Mouse (Mus musculus): ENCODE results near the gene Vps26a. TPM values are rescaled to one million over a fixed set of nuclear protein-coding genes. Genes with fewer than 3 reads are reported as not detected.
A peak's percentile ranks its signal among the peaks of the same experiment; 100 is the strongest.

Gene Vps26a
- polyA plus RNA-seq (2014; fragmentation: Nextera tagmentation; extraction: Ambion mirVana) = 100 and 105 TPM in 2 replicates

GRCm38 (mm10) chr10:62486618-62487415 is at the start of gene Vps26a:
Vps26a (minus strand) TSS chr10:62486805.
- DNase-seq (ENCODE audit: low spot score) (peak; percentile 99), ATAC-seq (ENCODE audit: insufficient read depth, low FRiP score, low TSS enrichment) (peak; percentile 90)
- Histone ChIP-seq H3K9ac (ENCODE audit: low read length) (peak within 1 kb of the TSS; percentile 64), H3K4me3 (ENCODE audit: low read depth, low read length) (peak within 1 kb of the TSS; percentile 46), H3K9me3 (ENCODE audit: control insufficient read depth, low read length) (no peaks in the 10 kb centered on the region), H3K36me3 (ENCODE audit: control insufficient read depth, insufficient read depth, low read length) (no peaks in the 10 kb centered on the region), H3K27ac (ENCODE audit: low read depth, low read length) (peak within 1 kb of the TSS; percentile 63; the same call in 1 of the 2 replicates), H3K27me3 (ENCODE audit: control insufficient read depth, insufficient read depth, low read length) (no peaks in the 10 kb centered on the region), H3K4me1 (ENCODE audit: control insufficient read depth, insufficient read depth, low read length) (no peaks in the 10 kb centered on the region; the same call in 1 of the 2 replicates), H3K4me2 (ENCODE audit: low read depth) (peak within 1 kb of the TSS; percentile 69)
- WGBS = under 1% methylated on average over 59 of the region's 59 CpGs

- Histone ChIP-seq H3K27me3 (ENCODE audit: control insufficient read depth, insufficient read depth, low read length) (no peaks in the 10 kb centered on the region), H3K9ac (ENCODE audit: low read length) (no peak overlapping the region), H3K36me3 (ENCODE audit: control insufficient read depth, insufficient read depth, low read length) (no peaks in the 10 kb centered on the region), H3K4me2 (ENCODE audit: low read depth) (no peak overlapping the region), H3K4me3 (ENCODE audit: low read depth, low read length) (no peak overlapping the region), H3K27ac (ENCODE audit: low read depth, low read length) (no peak overlapping the region), H3K9me3 (ENCODE audit: control insufficient read depth, low read length) (no peaks in the 10 kb centered on the region), H3K4me1 (ENCODE audit: control insufficient read depth, insufficient read depth, low read length) (no peaks in the 10 kb centered on the region)
- 80% methylated on average over 7 of the region's 7 CpGs for WGBS
- ATAC-seq (ENCODE audit: insufficient read depth, low FRiP score, low TSS enrichment) (no peak), DNase-seq (ENCODE audit: low spot score) (no peak)
Measured at GRCm38 (mm10) chr10:62534509-62534908, 47.9 kb upstream of the Vps26a start.

GRCm38 (mm10) chr10:62532832-62533231 is 46.2 kb upstream of the Vps26a start:
- Histone ChIP-seq H3K4me2 (ENCODE audit: low read depth) (no peak overlapping the region), H3K4me3 (ENCODE audit: low read depth, low read length) (no peak overlapping the region), H3K9ac (ENCODE audit: low read length) (no peak overlapping the region), H3K9me3 (ENCODE audit: control insufficient read depth, low read length) (no peaks in the 10 kb centered on the region), H3K4me1 (ENCODE audit: control insufficient read depth, insufficient read depth, low read length) (no peaks in the 10 kb centered on the region), H3K27me3 (ENCODE audit: control insufficient read depth, insufficient read depth, low read length) (no peaks in the 10 kb centered on the region), H3K27ac (ENCODE audit: low read depth, low read length) (no peak overlapping the region), H3K36me3 (ENCODE audit: control insufficient read depth, insufficient read depth, low read length) (no peaks in the 10 kb centered on the region)
- WGBS = 67% methylated on average over 2 of the region's 2 CpGs
- DNase-seq (ENCODE audit: low spot score) (no peak), ATAC-seq (ENCODE audit: insufficient read depth, low FRiP score, low TSS enrichment) (no peak)

- Histone ChIP-seq H3K36me3 (ENCODE audit: control insufficient read depth, insufficient read depth, low read length) (no peaks in the 10 kb centered on the region), H3K27me3 (ENCODE audit: control insufficient read depth, insufficient read depth, low read length) (no peaks in the 10 kb centered on the region), H3K27ac (ENCODE audit: low read depth, low read length) (no peak overlapping the region), H3K9me3 (ENCODE audit: control insufficient read depth, low read length) (no peaks in the 10 kb centered on the region), H3K9ac (ENCODE audit: low read length) (no peak overlapping the region), H3K4me3 (ENCODE audit: low read depth, low read length) (no peak overlapping the region), H3K4me2 (ENCODE audit: low read depth) (no peak overlapping the region), H3K4me1 (ENCODE audit: control insufficient read depth, insufficient read depth, low read length) (no peaks in the 10 kb centered on the region)
- 88% methylated on average over 9 of the region's 9 CpGs for WGBS
- no peak for ATAC-seq (ENCODE audit: insufficient read depth, low FRiP score, low TSS enrichment)
- no peak for DNase-seq (ENCODE audit: low spot score)
Measured at GRCm38 (mm10) chr10:62530183-62530582, 43.6 kb upstream of the Vps26a start.

- Histone ChIP-seq H3K4me1 (ENCODE audit: control insufficient read depth, insufficient read depth, low read length) (no peaks in the 10 kb centered on the region), H3K27me3 (ENCODE audit: control insufficient read depth, insufficient read depth, low read length) (no peaks in the 10 kb centered on the region), H3K27ac (ENCODE audit: low read depth, low read length) (no peak within 1 kb of the TSS), H3K4me2 (ENCODE audit: low read depth) (no peak within 1 kb of the TSS), H3K9ac (ENCODE audit: low read length) (no peak within 1 kb of the TSS), H3K4me3 (ENCODE audit: low read depth, low read length) (no peak within 1 kb of the TSS), H3K36me3 (ENCODE audit: control insufficient read depth, insufficient read depth, low read length) (no peaks in the 10 kb centered on the region), H3K9me3 (ENCODE audit: control insufficient read depth, low read length) (no peaks in the 10 kb centered on the region)
- DNase-seq (ENCODE audit: low spot score) = no peak
- 92% methylated on average over 14 of the region's 14 CpGs for WGBS
- no peak for ATAC-seq (ENCODE audit: insufficient read depth, low FRiP score, low TSS enrichment)
Measured at GRCm38 (mm10) chr10:62527351-62527750, 40.7 kb upstream of the Vps26a start, which contains the start of gene Srgn. Srgn (minus strand) TSS chr10:62527451.

GRCm38 (mm10) chr10:62522346-62522950 is 35.8 kb upstream of the Vps26a start:
- ATAC-seq (ENCODE audit: insufficient read depth, low FRiP score, low TSS enrichment) (no peak), DNase-seq (ENCODE audit: low spot score) (no peak)
- no peak overlapping the region for H3K9ac ChIP-seq (ENCODE audit: low read length)
- H3K9me3 ChIP-seq (ENCODE audit: control insufficient read depth, low read length) = no peaks in the 10 kb centered on the region
- H3K4me2 ChIP-seq (ENCODE audit: low read depth) = no peak overlapping the region
- no peaks in the 10 kb centered on the region for H3K36me3 ChIP-seq (ENCODE audit: control insufficient read depth, insufficient read depth, low read length)
- H3K4me3 ChIP-seq (ENCODE audit: low read depth, low read length) = no peak overlapping the region
- no peak overlapping the region for H3K27ac ChIP-seq (ENCODE audit: low read depth, low read length)
- no peaks in the 10 kb centered on the region for H3K27me3 ChIP-seq (ENCODE audit: control insufficient read depth, insufficient read depth, low read length)
- H3K4me1 ChIP-seq (ENCODE audit: control insufficient read depth, insufficient read depth, low read length) = no peaks in the 10 kb centered on the region
- 81% methylated on average over 7 of the region's 7 CpGs for WGBS

- no peaks in the 10 kb centered on the region for H3K36me3 ChIP-seq (ENCODE audit: control insufficient read depth, insufficient read depth, low read length)
- ATAC-seq (ENCODE audit: insufficient read depth, low FRiP score, low TSS enrichment) = no peak
- no peak overlapping the region for H3K27ac ChIP-seq (ENCODE audit: low read depth, low read length)
- H3K27me3 ChIP-seq (ENCODE audit: control insufficient read depth, insufficient read depth, low read length) = no peaks in the 10 kb centered on the region
- no peak overlapping the region for H3K4me3 ChIP-seq (ENCODE audit: low read depth, low read length)
- H3K9me3 ChIP-seq (ENCODE audit: control insufficient read depth, low read length) = no peaks in the 10 kb centered on the region
- no peak overlapping the region for H3K9ac ChIP-seq (ENCODE audit: low read length)
- no peak for DNase-seq (ENCODE audit: low spot score)
- no peak overlapping the region for H3K4me2 ChIP-seq (ENCODE audit: low read depth)
- no peaks in the 10 kb centered on the region for H3K4me1 ChIP-seq (ENCODE audit: control insufficient read depth, insufficient read depth, low read length)
- WGBS = 79% methylated on average over 4 of the region's 4 CpGs
Measured at GRCm38 (mm10) chr10:62521763-62522162, 35.2 kb upstream of the Vps26a start.

GRCm38 (mm10) chr10:62520911-62521310 is 34.3 kb upstream of the Vps26a start:
- Histone ChIP-seq H3K36me3 (ENCODE audit: control insufficient read depth, insufficient read depth, low read length) (no peaks in the 10 kb centered on the region), H3K9ac (ENCODE audit: low read length) (no peak overlapping the region), H3K4me1 (ENCODE audit: control insufficient read depth, insufficient read depth, low read length) (no peaks in the 10 kb centered on the region), H3K27ac (ENCODE audit: low read depth, low read length) (no peak overlapping the region), H3K4me2 (ENCODE audit: low read depth) (no peak overlapping the region), H3K9me3 (ENCODE audit: control insufficient read depth, low read length) (no peaks in the 10 kb centered on the region), H3K27me3 (ENCODE audit: control insufficient read depth, insufficient read depth, low read length) (no peaks in the 10 kb centered on the region), H3K4me3 (ENCODE audit: low read depth, low read length) (no peak overlapping the region)
- WGBS = 71% methylated on average over 2 of the region's 2 CpGs
- DNase-seq (ENCODE audit: low spot score) (no peak), ATAC-seq (ENCODE audit: insufficient read depth, low FRiP score, low TSS enrichment) (no peak)

GRCm38 (mm10) chr10:62517511-62517910 is 30.9 kb upstream of the Vps26a start:
- Histone ChIP-seq H3K4me2 (ENCODE audit: low read depth) (no peak overlapping the region), H3K9me3 (ENCODE audit: control insufficient read depth, low read length) (no peaks in the 10 kb centered on the region), H3K4me3 (ENCODE audit: low read depth, low read length) (no peak overlapping the region), H3K9ac (ENCODE audit: low read length) (no peak overlapping the region), H3K36me3 (ENCODE audit: control insufficient read depth, insufficient read depth, low read length) (no peaks in the 10 kb centered on the region), H3K27me3 (ENCODE audit: control insufficient read depth, insufficient read depth, low read length) (no peaks in the 10 kb centered on the region), H3K27ac (ENCODE audit: low read depth, low read length) (no peak overlapping the region), H3K4me1 (ENCODE audit: control insufficient read depth, insufficient read depth, low read length) (no peaks in the 10 kb centered on the region)
- DNase-seq (ENCODE audit: low spot score) (no peak), ATAC-seq (ENCODE audit: insufficient read depth, low FRiP score, low TSS enrichment) (no peak)
- WGBS = 86% methylated on average over 6 of the region's 6 CpGs
